Mouse (Mus musculus) gastrocnemius, adult 2 months (tissue): Measurements from ENCODE around the gene Ears2. TPM values are rescaled to one million over a fixed set of nuclear protein-coding genes. Genes with fewer than 3 reads are reported as not detected.
"Not testable (repeated sequence)": the region's sequence is repeated elsewhere in the genome, so short reads cannot be mapped to it uniquely, and the experiment has no call there.

ENCODE experiments used
- DNase-seq: peaks from one replicate; pipeline ENCODE4 v3.0.0; 2022
- H3K27ac ChIP-seq: fragments of 200-600 bp; 2 replicates; pipeline ENCODE4 v1.8.1; 2022; ENCODE audit warnings: mild to moderate bottlenecking
- H3K4me3 ChIP-seq: fragments of 200-600 bp; 2 replicates; pipeline ENCODE4 v1.8.1; 2022; ENCODE audit warnings: mild to moderate bottlenecking, moderate library complexity
- CTCF ChIP-seq: fragments of 200-600 bp; IDR thresholded peaks from 2 replicates; pipeline ENCODE4 v1.8.1; 2022; ENCODE audit warnings: antibody characterized with exemption, mild to moderate bottlenecking, moderate library complexity
- intact Hi-C: fragments of 180-260 bp; cut with DNase I; formaldehyde crosslinking; loops from one replicate; pipeline ENCODE4 v1.15.1; 2025
- long read RNA-seq, 2 experiments: library from polyadenylated mRNA; stranded (forward); transcript quantifications; one replicate each; pipeline ENCODE4 v2.0.0; 2021
- total RNA-seq, 2 experiments: library from RNA; stranded (reverse); gene quantifications; 2 replicates each; pipeline ENCODE4 v1.2.3; 2021

Ears2 gene
- total RNA-seq = 1 to 10 TPM; 6.6 to 8.2 TPM
- long read RNA-seq, experiment 1, transcript Ears2-201 (9 exons, 2,046 nt) = major isoform, 15 of 19 reads
- long read RNA-seq, experiment 1, partial matches to known transcripts = 1 of 19 reads
- long read RNA-seq, experiment 1, other reads (novel, unspliced or antisense) = 3 of 19 reads
- long read RNA-seq, experiment 2, transcript Ears2-201 (9 exons, 2,046 nt) = major isoform, 14 of 16 reads
- long read RNA-seq, experiment 2, partial matches to known transcripts = 0 of 16 reads
- long read RNA-seq, experiment 2, other reads (novel, unspliced or antisense) = 2 of 16 reads

- peak within 1 kb of the TSS; percentile 93 for H3K4me3 ChIP-seq
- intact Hi-C loops = loop anchor here (5.0 kb wide), 1 partner anchor 50 kb away; no protein-coding TSS in a partner anchor
- peak; percentile 34; the same call in 1 of the 2 replicates for TF ChIP-seq CTCF
- H3K27ac ChIP-seq = peak within 1 kb of the TSS; percentile 97
- peak; percentile 95 for DNase-seq
Observed at GRCm38 (mm10) chr7:122066945-122067516, at the start of gene Ears2, which contains the start of gene Ubfd1. TSS of gene Ears2 (minus strand) at chr7:122067263. TSS of gene Ubfd1 (plus strand) at chr7:122067175.

- no peak overlapping the region for H3K4me3 ChIP-seq
- no peak overlapping the region for H3K27ac ChIP-seq
- intact Hi-C loops = no loop called here
- no peak for TF ChIP-seq CTCF
- no peak for DNase-seq
Observed at GRCm38 (mm10) chr7:122108206-122108605, 41.1 kb upstream of the Ears2 start.

GRCm38 (mm10) chr7:122101747-122102244 is 34.7 kb upstream of the Ears2 start, which contains the start of gene Ndufab1:
TSS of gene Ndufab1 (minus strand) at chr7:122101886.
- intact Hi-C loops = no loop called here
- peak; percentile 91 for TF ChIP-seq CTCF

GRCm38 (mm10) chr7:122101014-122101746 is 34.1 kb upstream of the Ears2 start:
- Histone ChIP-seq H3K27ac (peak overlapping the region; percentile 95), H3K4me3 (peak overlapping the region; percentile 90)
- DNase-seq, intact Hi-C loops: not testable (repeated sequence)

More at GRCm38 (mm10) chr7:122101747-122102244, 34.7 kb upstream of the Ears2 start, which contains the start of gene Ndufab1:
- Histone ChIP-seq H3K27ac (peak within 1 kb of the TSS; percentile 95), H3K4me3 (peak within 1 kb of the TSS; percentile 90)
- peak; percentile 93 for DNase-seq

- TF ChIP-seq CTCF = peak; percentile 89
- intact Hi-C loops = loop anchor here (2.0 to 5.0 kb wide), 2 partner anchors 30 to 98 kb away; no protein-coding TSS in a partner anchor
- no peak overlapping the region for H3K27ac ChIP-seq
- peak; percentile 26 for DNase-seq
- peak overlapping the region; percentile 39 for H3K4me3 ChIP-seq
Observed at GRCm38 (mm10) chr7:122099222-122099621, 32.2 kb upstream of the Ears2 start.

- intact Hi-C loops = loop anchor here (2.0 to 5.0 kb wide), 2 partner anchors 29 to 99 kb away; no protein-coding TSS in a partner anchor
- no peak for TF ChIP-seq CTCF
- DNase-seq = no peak
- Histone ChIP-seq H3K4me3 (no peak overlapping the region), H3K27ac (no peak overlapping the region)
Observed at GRCm38 (mm10) chr7:122098009-122098408, 30.9 kb upstream of the Ears2 start.

GRCm38 (mm10) chr7:122094564-122095330 is 27.7 kb upstream of the Ears2 start:
- TF ChIP-seq CTCF = no peak
- intact Hi-C loops = loop anchor here (5.0 kb wide), 1 partner anchor 103 kb away; no protein-coding TSS in a partner anchor
- H3K27ac ChIP-seq = 0 out of 2 replicates have a peak overlapping the region, but pooled peaks have one; percentile 16
- DNase-seq = no peak
- no peak overlapping the region for H3K4me3 ChIP-seq

- Histone ChIP-seq H3K27ac (no peak overlapping the region), H3K4me3 (no peak overlapping the region)
- intact Hi-C loops = no loop called here
- no peak for DNase-seq
- TF ChIP-seq CTCF = no peak
Observed at GRCm38 (mm10) chr7:122087195-122087982, 20.3 kb upstream of the Ears2 start.

- no peak overlapping the region for H3K27ac ChIP-seq
- no peak for DNase-seq
- TF ChIP-seq CTCF = no peak
- H3K4me3 ChIP-seq = no peak overlapping the region
- intact Hi-C loops = no loop called here
Observed at GRCm38 (mm10) chr7:122081071-122081470, 14.0 kb upstream of the Ears2 start.

GRCm38 (mm10) chr7:122079798-122080554 is 12.9 kb upstream of the Ears2 start:
- H3K27ac ChIP-seq = no peak overlapping the region
- no peak overlapping the region for H3K4me3 ChIP-seq
- TF ChIP-seq CTCF = no peak
- DNase-seq = no peak
- intact Hi-C loops = no loop called here
